Mouse (Mus musculus): ENCODE data around the gene Gcn1l1.
"Not testable (repeated sequence)": the region's sequence is repeated elsewhere in the genome, so short reads cannot be mapped to it uniquely, and the experiment has no call there.

The Gcn1l1 gene

DNA sequence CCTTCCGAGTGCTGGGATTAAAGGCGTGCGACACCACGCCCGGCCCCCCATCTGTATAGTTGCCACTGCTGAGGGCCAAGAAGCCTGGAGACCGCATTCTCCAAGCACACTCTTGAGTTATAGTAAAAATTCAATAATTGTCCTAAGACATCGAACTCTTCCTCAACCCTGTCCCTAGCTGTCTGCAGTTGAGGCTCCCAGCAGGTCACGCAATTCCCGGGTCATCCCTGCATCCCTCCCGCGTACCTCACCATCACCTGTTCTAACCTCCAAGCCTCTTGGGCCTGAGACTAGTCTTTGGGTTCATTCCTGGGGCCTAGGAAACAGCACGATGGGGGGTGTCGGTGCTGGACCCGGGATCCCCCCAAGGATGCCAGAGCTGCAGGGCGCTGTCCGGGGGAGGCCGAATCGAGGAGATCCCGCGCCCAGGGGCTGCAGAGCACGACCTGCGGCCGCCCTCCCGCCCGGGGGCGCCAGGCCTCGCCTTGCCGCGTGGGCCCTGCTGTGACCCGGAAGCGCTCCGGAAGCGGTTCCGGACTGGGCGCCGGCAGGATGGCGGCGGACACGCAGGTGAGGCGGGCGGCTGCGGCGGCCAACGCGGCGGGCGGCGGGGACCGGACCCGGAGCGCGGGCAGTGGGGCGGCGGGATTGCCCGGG, at the start of gene Gcn1l1:
Gene Gcn1l1 (plus strand): TSS at position 518 of the 657 bp plus-strand sequence.
- DNase-seq, result peak; percentile 88

DNA sequence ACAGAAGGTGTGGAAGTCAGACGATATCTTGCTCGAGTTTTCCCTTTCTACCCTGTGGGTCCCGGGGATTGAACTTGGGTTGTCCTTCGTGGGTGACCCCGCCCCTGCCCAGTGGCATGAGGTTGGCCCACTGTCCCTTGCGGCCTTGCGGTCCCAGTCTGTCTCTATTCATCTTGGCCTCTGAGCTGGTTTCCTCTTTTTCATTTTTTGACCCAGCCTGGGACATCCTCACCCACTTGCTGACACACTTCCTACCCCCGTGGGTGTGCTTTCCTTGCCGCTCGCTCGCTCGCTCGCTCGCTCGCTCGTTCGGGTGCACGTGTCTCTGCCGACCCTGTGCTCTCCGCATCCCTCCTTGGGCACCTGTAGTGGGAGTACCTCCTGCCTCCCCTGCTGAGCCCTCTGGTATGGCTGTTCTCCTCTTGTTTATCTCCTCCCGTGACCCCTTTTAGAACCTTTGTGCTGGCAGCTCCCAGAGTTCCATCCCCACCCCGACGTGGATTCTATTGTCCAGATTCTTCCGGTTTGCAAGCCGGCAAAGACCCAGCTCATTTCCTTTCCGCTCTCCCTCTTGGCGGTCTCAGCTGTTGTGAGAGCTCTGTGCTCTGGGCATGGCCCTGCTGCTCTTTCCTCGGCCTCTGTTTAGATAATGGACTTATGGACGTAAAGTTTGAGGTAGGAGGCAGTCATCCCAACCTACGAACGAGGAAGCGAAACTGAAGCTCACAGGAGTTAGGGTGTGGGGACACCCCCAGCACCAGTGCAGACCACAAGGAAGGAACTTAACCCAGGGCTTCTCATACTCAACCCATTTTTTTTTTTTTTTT, 48.8 kb upstream of the Gcn1l1 start:
- DNase-seq, result peak; percentile 73

DNA sequence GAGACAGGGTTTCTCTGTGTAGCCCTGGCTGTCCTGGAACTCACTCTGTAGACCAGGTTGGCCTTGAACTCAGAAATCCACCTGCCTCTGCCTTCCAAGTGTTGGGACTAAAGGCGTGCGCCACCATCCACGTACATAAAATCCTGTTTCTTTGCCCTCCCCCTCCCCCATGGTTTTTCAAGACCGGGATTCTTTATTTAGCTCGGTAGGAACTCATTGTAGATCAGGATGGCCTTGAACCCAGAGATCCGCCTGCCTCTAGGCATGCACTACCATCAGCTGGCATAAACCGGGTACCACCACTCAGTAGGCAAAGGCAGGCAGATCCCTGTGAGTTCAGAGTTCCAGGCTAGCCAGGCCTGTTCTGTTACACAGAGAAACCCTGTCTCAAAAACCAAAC, 48.1 kb upstream of the Gcn1l1 start:
- no peak for DNase-seq

DNA sequence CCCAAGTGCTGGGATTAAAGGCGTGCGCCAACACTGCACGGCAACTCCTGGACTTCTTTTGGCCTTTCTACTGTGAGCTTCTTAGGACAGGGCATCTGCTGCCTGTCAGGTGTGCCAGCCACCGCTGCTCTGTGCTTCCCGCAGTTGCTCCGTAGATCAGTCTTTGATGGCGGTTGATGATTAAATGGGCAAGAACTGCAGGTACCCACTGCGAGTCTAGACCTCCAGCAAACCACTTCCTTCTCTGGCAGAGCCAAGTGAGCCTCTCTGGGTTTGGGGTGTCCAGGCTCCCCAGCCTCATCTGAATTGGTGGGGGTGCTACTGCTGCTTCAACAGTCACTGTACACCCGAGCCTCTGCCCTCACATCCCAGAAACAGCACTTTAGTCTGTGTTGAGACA, 47.6 kb upstream of the Gcn1l1 start:
- no peak for DNase-seq

DNA sequence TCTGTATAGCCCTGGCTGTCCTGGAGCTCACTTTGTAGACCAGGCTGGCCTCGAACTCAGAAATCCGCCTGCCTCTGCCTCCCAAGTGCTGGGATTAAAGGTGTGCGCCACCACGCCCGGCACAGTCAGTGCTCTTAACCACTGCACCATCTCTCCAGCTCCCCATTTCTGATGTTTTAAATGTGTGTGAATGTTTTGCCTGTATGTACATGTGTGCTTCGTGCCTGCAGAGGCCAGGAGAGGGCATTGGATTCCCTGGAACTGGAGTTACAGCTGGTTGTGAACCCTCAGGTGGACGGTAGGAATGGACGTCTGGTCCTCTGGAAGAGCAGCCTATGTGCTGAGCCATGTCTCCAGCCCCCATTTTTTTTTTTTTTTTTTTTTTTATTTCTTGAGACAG, 46.8 kb upstream of the Gcn1l1 start:
- DNase-seq, result not testable (repeated sequence)

DNA sequence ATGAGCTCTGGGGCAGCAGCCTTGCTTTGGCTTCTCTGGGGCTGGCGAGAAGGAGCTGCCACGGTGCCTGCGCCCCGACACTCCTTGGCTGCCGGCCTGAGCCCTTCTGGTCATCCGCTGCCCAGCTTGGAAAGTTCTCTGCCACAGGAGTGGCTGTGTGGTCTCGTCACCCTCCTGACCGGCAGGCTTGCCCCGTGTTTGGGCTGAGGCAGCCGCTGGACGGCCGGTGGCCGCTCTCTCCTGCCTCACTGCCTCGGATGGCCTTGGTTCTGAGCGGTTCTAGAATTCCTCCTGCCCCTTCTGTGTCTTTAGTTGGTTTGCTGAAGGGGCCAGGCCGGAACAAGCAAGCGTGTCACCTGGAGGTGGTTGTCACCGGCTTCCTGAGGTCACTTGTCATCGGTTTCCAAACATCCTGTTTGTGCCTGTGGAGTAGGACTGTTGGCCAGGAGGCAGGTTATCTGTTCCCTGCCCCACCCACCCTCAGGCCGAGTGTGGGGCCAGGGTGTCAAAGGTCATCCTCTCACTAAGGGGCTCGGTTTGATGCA, 44.7 kb upstream of the Gcn1l1 start:
- peak; percentile 79 for DNase-seq

DNA sequence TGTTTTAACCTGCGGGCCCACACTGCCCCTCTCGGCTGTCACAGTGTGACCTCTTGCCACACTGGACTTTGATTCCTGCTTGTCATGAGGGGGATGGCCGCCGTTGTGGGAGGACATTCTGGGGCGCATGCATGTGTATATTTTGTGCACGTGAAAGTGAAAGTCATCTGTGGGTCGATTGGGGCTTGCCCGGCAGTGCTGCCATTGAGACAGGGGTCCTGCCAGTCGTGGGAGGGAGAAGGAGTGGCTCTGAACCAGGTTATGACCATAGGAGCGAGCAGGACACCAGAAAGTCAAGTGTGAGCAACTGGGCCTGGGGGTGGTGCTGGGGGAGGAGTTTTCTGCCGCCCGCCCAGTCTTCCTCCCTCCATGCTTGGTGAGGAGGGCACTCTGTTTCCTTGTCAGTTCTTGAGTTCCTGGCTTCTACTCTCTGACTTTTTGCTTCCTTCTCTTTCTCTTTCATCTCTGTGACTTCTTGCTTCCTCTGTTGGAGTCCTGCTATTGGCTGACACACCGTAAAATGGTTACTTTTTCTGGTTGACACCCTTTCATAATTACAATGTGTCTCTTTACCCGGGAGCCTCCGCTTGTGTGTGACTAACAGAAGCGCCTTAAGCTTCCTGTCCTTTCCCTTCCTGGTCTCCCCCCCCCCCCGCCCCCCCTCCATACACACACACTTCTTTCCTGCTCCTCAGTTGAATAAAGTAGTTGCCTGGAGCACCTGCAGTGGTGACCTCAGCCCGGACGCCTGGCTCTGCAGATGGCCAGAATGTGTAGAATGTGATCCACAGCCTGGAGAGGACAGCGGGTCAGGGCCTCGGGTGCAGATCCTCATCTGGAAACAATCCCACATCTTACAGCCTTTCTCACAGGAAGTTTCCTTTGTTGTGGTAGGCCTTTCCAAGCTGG, 43.2 kb upstream of the Gcn1l1 start:
- peak; percentile 79 for DNase-seq

DNA sequence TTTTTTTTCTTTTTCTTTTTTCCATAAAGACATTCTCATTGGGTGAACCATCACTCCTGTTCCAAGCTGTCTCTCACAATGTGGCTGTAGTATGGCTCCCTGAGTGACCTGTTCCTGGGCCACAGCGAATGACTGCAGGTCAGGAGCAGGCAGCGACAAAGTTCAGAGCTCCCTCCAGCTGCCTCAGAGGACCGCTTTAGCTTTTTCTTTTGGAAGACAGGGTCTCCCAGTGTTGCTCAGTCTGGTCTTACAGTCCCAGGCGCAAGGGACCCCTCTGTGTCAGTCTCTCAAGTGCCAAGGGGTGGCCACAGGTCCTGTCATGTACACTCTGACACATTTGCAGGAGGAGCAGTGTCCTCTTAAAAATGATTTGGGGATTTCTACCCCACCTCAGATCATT, 42.5 kb upstream of the Gcn1l1 start:
- DNase-seq, result no peak

DNA sequence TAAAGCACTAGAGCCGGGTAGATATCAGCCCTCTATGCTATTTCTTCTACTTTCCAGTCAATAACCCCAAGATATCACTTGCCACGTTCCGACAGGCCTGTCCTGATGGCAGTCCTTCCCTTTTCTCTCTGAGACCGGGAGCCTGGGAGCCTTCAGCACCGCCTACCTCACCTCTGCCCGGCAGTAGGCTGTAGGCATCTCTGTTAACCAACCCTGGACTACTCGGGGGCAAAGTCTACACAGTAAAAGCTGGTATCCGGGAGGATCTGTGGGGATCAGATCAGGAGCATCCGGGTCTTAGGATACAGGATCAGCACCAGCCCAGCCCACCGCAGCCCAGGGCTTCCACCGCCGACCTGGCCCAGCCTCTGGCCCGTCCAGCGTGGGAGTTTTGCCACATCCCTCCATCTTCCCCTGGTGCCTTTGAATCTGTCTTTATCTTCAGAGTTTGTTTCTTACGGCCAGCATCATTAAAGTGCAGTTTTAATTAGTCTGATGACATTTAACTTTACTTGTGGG, 42.0 kb upstream of the Gcn1l1 start:
- DNase-seq, result no peak

DNA sequence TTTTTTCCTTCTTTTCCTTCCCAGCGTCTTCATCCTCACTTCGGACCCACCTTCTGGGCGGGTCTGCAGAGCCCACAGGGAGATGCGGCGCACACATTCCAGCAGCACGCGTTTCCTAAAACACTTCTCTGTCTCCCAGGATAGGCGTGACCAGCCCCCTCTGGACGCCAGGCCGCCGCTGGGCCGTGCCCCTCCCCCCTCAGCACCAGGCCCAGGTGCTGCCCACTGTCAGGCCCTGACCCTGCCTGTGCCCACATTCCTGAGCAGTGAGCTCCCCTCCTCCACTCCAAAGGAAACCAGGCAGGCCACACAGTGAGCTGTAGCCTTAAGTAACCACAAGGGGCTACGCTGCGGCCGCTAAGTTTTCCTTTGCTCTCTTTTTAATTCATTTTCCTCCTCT, 41.1 kb upstream of the Gcn1l1 start:
- peak; percentile 81 for DNase-seq

DNA sequence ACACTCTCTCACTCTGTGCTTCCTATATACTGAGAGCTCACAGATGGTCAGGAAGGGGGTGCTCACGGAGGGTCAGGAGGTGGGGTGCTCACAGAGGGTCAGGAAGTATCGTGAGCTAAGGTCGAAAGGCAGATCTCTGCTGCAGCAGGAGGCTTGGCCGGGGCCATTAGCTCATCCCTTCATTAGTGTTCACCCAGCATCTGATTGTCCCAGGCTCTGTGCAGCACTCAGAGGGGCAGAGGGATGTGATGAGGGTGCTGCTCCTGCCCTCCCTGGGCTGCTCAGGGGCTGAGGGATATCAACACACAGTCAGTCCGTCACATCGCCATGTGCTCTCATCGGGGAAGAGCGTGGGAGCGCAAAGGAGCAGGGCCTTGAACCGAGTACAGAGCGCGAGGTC, 40.6 kb upstream of the Gcn1l1 start:
- DNase-seq, result no peak

DNA sequence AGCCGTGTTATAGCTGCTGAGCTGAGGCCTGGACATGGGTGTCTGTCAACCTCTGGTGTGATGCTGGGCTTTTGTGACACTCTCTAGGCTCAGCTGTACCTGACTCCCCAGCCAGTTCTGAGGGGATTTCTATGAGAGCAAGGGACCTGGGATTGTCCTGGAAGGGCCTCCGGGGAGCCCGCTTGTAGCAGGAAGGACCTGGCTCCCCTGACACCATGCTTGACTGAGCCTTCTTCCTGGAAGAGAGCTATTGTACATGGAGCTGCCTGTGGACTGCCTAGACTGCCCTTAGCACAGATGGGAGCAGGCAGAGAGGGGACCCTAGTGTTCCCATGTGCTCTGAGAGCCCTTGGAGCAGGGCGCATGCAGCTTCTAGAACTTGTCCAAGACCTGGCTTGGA, 39.6 kb upstream of the Gcn1l1 start:
- DNase-seq, result peak; percentile 25

DNA sequence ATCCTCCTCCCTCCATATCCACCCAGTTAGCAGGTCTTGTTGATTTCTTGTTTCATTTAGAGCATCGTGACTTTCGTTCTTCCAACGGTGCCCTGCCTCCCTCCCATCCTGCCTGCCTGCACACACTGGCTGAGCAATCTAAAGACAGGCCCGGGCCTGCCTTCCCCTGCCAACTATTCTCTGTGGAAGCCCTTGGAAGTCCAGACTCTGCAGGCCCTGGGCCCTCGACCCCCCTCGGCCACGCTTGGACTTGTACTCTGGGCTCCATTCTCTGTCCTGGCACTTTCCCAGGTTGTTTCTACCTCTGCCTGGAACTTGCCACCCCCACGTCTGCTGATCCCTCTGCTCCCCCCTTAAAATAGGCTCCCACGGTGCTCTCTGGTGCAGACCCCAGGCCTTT, 39.1 kb upstream of the Gcn1l1 start:
- no peak for DNase-seq

DNA sequence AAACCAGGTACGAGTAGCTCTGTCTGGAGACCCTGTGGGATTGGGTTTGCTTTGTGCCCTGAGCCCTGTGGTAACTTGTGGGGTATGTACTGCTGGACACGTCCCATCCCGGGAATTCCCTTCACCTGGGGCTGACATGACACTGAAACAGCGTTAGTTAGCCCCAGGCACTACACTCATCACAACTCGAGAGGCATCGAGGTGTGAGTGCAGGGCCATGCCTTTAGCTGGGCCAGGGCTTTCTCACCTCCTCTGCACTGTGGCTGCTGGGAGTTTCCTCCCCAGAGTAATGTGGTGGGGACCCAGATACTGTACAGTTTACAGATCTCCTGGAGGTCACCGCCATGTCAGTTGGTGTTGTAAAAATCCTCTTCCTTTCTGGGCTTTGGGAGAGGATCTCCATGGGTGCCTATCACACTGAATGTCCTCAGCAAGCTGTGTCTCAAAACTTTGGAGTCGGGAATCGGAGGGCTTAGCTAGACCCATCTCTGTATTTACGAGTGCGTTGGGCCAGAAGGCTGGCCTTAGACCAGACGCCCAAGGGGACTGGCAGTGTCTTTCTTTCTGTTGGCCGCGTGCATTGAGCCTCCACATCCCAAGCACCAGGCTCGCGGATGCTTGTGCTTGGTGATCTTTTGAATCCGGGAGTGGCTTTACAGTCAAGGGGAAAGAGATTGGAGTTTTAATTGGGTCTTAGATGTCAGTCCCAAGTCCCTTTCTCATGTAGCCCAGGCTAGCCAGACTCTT, 38.4 kb upstream of the Gcn1l1 start:
- DNase-seq, result no peak

DNA sequence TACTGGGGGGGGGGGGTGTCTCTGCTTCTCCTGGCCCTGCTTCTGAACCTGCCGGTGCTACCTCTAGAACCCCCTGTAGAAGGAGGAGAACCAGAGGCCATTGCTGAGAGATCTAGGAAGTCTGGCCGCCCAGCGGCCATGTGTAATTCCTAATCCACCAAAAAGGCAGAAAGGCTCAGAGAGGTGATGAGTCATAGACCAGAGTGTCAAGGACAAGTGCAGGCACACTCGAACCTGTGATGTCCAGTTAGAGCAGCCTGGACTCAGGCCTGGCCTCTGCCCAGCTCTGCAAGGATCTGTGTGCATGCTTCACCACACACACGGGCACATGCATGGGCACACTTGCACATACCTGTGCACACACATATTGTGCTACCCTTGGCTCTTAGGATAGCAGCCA, 36.9 kb upstream of the Gcn1l1 start:
- DNase-seq, result no peak

DNA sequence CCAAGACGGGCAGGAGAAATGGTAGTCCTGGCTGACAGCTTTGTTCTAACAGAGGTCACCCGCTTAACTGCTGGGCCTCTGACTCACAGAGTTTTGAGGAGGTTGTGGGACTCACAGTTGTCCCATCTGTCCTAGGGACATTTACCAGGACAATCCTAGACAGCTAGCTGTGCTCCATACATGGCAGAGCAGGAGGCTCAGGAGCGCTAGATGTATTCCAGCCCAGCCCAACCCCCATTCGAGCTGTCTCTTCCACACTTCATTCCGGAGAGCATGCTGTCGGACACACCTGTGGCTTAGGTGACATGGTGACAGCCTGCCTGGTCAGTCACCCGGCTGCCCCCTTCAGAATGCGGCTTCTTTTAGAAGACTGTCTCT, 35.7 kb upstream of the Gcn1l1 start:
- no peak for DNase-seq

DNA sequence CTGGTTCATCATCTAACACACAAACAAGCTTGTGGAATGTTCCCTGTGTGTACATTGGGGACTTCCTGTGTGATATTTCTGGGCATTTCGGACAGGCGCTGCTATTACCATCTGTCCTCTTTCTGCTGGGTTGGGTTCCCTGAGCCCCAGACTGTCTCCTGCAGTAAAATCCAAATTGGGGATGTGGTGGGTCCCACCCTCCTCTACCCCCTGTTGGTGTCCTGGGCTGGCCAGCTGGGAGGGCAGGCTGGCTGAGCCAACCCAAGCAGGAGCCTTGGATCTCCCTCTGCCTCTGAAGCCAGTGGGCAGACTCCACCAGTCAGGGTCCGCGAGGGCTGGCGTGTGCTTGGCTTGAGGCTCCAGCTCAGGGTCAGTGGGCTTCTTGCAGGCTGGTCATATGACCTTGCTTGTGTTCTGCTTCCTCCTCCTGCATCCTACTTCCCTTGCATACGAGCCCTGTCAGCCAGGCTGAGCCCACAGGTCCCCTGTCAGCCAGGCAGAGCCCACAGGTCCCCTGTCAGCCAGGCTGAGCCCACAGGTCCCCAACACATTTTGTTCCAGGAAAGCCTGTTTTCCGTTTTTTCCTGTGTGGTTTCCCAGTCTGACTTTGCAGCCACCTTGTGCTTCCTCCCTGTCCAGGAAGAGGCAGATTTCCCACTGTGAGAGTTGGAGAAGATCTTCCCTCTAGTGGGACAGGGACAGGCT, 35.2 kb upstream of the Gcn1l1 start:
- no peak for DNase-seq

DNA sequence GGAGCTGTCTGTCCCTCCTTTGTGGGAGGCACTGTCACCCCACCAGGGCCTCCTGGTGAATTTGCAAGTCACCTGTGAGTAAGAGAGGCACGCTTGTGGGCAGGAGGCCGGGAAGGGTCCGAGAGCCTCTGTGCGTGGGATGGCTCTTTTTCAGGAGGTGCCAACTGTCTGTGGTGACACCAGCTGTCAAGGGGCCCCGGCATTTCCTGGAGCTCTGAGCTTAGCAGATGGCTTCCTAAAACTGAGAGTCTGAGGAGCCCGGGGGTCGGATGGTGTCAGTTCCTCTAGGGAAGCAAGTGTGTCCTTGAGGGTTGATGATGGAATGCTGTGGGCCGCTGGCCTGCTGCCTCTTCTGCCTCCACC, 34.6 kb upstream of the Gcn1l1 start:
- DNase-seq, result peak; percentile 69

DNA sequence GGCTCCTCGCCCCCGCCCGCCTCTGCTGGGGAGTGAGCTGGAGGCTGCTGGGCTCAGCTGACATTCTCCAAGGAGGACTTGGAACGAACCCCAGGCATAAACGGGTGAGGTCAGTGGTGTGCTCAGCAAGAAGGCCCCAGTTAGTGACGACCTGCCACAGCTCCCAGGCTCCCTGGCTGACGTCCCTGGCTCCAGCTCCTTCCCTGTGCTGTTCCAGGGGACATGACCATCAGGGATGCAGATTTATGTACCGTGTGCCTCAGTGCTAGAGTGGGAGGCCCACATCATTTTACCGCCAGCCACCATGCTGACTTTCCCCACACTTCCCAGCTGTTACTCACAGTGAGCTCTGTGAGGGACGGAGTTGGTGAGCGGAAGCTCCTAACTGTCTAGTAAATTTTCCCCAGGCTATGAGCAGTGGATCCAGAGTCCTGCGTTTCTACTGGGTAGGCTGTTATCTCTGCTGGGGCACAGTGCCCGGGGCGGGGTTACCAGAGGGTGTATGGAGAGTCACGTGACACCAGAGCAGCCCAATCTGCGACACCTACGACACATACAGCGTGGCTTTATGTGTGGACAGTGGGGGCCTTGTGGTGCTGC, 33.3 kb upstream of the Gcn1l1 start:
- DNase-seq, result peak; percentile 87

DNA sequence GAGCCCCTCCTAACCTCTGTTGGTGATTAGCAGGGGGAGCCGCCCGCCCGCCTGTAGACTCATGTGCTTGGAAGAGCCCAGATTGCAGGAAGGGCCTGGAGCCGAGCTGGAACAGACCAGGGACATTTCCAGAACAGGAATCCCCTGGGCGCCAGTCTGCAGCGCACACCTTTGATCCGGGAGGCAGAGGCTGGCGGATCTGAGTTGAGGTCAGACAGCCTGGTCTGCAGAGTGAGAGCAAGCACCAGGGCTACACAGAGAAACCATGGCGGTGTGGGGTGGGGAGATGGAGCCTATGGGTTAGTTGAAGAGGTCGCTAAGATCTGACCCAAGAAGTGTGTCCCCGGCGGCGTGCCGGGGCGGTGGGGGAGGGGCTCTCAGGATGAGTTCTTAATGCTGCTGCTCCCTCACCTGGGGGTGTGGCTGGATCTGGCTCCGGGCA, 30.7 kb upstream of the Gcn1l1 start:
- DNase-seq, result peak; percentile 74

DNA sequence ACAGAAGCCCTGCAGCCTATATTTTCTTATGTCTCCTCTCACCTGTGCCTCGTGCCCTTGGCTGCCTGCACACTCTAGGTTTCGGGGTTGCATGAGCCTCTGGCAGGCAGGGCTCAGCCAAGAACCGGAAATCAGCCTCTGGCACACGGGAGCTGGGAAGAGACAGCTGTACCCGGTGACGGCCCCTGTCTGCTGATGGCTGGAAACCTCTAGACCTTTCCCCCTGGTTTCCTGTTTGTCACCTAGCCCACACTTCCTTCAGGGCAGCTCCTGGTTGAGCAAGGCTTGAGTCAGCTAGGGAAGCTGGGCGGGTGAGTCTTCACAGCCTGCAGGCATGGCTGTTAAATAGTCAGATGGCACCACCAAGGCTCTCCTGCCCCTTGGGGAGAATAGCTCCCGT, 30.2 kb upstream of the Gcn1l1 start:
- DNase-seq, result peak; percentile 61
